Mouse (Mus musculus): ENCODE results near the gene Gm49721. TPM values are rescaled to one million over a fixed set of nuclear protein-coding genes. Genes with fewer than 3 reads are reported as not detected.
"Not testable (repeated sequence)": the region's sequence is repeated elsewhere in the genome, so short reads cannot be mapped to it uniquely, and the experiment has no call there.

The Gm49721 gene
- total and polyA plus RNA-seq, 3 experiments, result not detected

- dilution Hi-C loops (cut with MboI; ENCODE audit: extremely low pct_ligation_motif_present, extremely low pct_unique_long_range_greater_than_20kb, low sequenced_read_pairs); H3K27ac ChIP-seq (ENCODE audit: insufficient read depth, low read depth); H3K27me3 ChIP-seq (replicated peaks); H3K4me1 ChIP-seq (ENCODE audit: control insufficient read depth in 1 of 2, insufficient read depth in 2 of 2); H3K9me3 ChIP-seq (replicated peaks; ENCODE audit: low read length); H3K4me3 ChIP-seq (replicated peaks in 1 of 3; ENCODE audit: low read depth in 2 of 3, low read length in 2 of 3, poor library complexity in 1 of 3); DNase-seq (ENCODE audit: extremely low read depth); H3K79me2 ChIP-seq (replicated peaks; ENCODE audit: control insufficient read depth, extremely low read depth, insufficient read depth, poor library complexity, severe bottlenecking); in situ Hi-C loops (cut with MboI; ENCODE audit: low pct_ligation_motif_present, low pct_unique_long_range_greater_than_20kb, low sequenced_read_pairs); H3K4me2 ChIP-seq (ENCODE audit: insufficient read depth, low read depth, poor library complexity, severe bottlenecking); H3K9ac ChIP-seq (ENCODE audit: insufficient read depth, low read depth); H3K36me3 ChIP-seq (replicated peaks in 1 of 2; ENCODE audit: control insufficient read depth in 1 of 2, insufficient read depth in 1 of 2, low read length in 1 of 2): not testable (repeated sequence)
Observed at GRCm38 (mm10) chr17:7001790-7002585, 23.3 kb downstream of the Gm49721 start.

- H3K27me3 ChIP-seq (replicated peaks), result not testable (repeated sequence)
Observed at GRCm38 (mm10) chr17:7003392-7003791, 24.7 kb downstream of the Gm49721 start.

GRCm38 (mm10) chr17:7005646-7006045, 26.9 kb downstream of the Gm49721 start:
- H3K9me3 ChIP-seq (replicated peaks; ENCODE audit: low read length); H3K27me3 ChIP-seq (replicated peaks); H3K4me2 ChIP-seq (ENCODE audit: insufficient read depth, low read depth, poor library complexity, severe bottlenecking); dilution Hi-C loops (cut with MboI; ENCODE audit: extremely low pct_ligation_motif_present, extremely low pct_unique_long_range_greater_than_20kb, low sequenced_read_pairs); H3K4me3 ChIP-seq (replicated peaks in 1 of 3; ENCODE audit: low read depth in 2 of 3, low read length in 2 of 3, poor library complexity in 1 of 3); in situ Hi-C loops (cut with MboI; ENCODE audit: low pct_ligation_motif_present, low pct_unique_long_range_greater_than_20kb, low sequenced_read_pairs); DNase-seq (ENCODE audit: extremely low read depth); H3K9ac ChIP-seq (ENCODE audit: insufficient read depth, low read depth); H3K79me2 ChIP-seq (replicated peaks; ENCODE audit: control insufficient read depth, extremely low read depth, insufficient read depth, poor library complexity, severe bottlenecking); H3K4me1 ChIP-seq (ENCODE audit: control insufficient read depth in 1 of 2, insufficient read depth in 2 of 2); H3K36me3 ChIP-seq (replicated peaks in 1 of 2; ENCODE audit: control insufficient read depth in 1 of 2, insufficient read depth in 1 of 2, low read length in 1 of 2); H3K27ac ChIP-seq (ENCODE audit: insufficient read depth, low read depth): not testable (repeated sequence)

More at GRCm38 (mm10) chr17:7003392-7003791, 24.7 kb downstream of the Gm49721 start:
- DNase-seq (ENCODE audit: extremely low read depth); in situ Hi-C loops (cut with MboI; ENCODE audit: low pct_ligation_motif_present, low pct_unique_long_range_greater_than_20kb, low sequenced_read_pairs); H3K9me3 ChIP-seq (replicated peaks; ENCODE audit: low read length); dilution Hi-C loops (cut with MboI; ENCODE audit: extremely low pct_ligation_motif_present, extremely low pct_unique_long_range_greater_than_20kb, low sequenced_read_pairs); H3K4me1 ChIP-seq (ENCODE audit: control insufficient read depth in 1 of 2, insufficient read depth in 2 of 2); H3K4me2 ChIP-seq (ENCODE audit: insufficient read depth, low read depth, poor library complexity, severe bottlenecking); H3K9ac ChIP-seq (ENCODE audit: insufficient read depth, low read depth); H3K4me3 ChIP-seq (replicated peaks in 1 of 3; ENCODE audit: low read depth in 2 of 3, low read length in 2 of 3, poor library complexity in 1 of 3); H3K27ac ChIP-seq (ENCODE audit: insufficient read depth, low read depth); H3K36me3 ChIP-seq (replicated peaks in 1 of 2; ENCODE audit: control insufficient read depth in 1 of 2, insufficient read depth in 1 of 2, low read length in 1 of 2); H3K79me2 ChIP-seq (replicated peaks; ENCODE audit: control insufficient read depth, extremely low read depth, insufficient read depth, poor library complexity, severe bottlenecking): not testable (repeated sequence)

GRCm38 (mm10) chr17:7008885-7009284, 30.2 kb downstream of the Gm49721 start:
- H3K9me3 ChIP-seq (replicated peaks; ENCODE audit: low read length); H3K36me3 ChIP-seq (replicated peaks in 1 of 2; ENCODE audit: control insufficient read depth in 1 of 2, insufficient read depth in 1 of 2, low read length in 1 of 2); H3K4me1 ChIP-seq (ENCODE audit: control insufficient read depth in 1 of 2, insufficient read depth in 2 of 2); H3K4me3 ChIP-seq (replicated peaks in 1 of 3; ENCODE audit: low read depth in 2 of 3, low read length in 2 of 3, poor library complexity in 1 of 3); H3K27me3 ChIP-seq (replicated peaks); DNase-seq (ENCODE audit: extremely low read depth); H3K4me2 ChIP-seq (ENCODE audit: insufficient read depth, low read depth, poor library complexity, severe bottlenecking); in situ Hi-C loops (cut with MboI; ENCODE audit: low pct_ligation_motif_present, low pct_unique_long_range_greater_than_20kb, low sequenced_read_pairs); H3K27ac ChIP-seq (ENCODE audit: insufficient read depth, low read depth); dilution Hi-C loops (cut with MboI; ENCODE audit: extremely low pct_ligation_motif_present, extremely low pct_unique_long_range_greater_than_20kb, low sequenced_read_pairs); H3K9ac ChIP-seq (ENCODE audit: insufficient read depth, low read depth); H3K79me2 ChIP-seq (replicated peaks; ENCODE audit: control insufficient read depth, extremely low read depth, insufficient read depth, poor library complexity, severe bottlenecking): not testable (repeated sequence)

GRCm38 (mm10) chr17:7009440-7009839, 30.7 kb downstream of the Gm49721 start:
- H3K4me3 ChIP-seq (replicated peaks in 1 of 3; ENCODE audit: low read depth in 2 of 3, low read length in 2 of 3, poor library complexity in 1 of 3); H3K4me2 ChIP-seq (ENCODE audit: insufficient read depth, low read depth, poor library complexity, severe bottlenecking); H3K9me3 ChIP-seq (replicated peaks; ENCODE audit: low read length); H3K36me3 ChIP-seq (replicated peaks in 1 of 2; ENCODE audit: control insufficient read depth in 1 of 2, insufficient read depth in 1 of 2, low read length in 1 of 2); dilution Hi-C loops (cut with MboI; ENCODE audit: extremely low pct_ligation_motif_present, extremely low pct_unique_long_range_greater_than_20kb, low sequenced_read_pairs); H3K27ac ChIP-seq (ENCODE audit: insufficient read depth, low read depth); in situ Hi-C loops (cut with MboI; ENCODE audit: low pct_ligation_motif_present, low pct_unique_long_range_greater_than_20kb, low sequenced_read_pairs); H3K4me1 ChIP-seq (ENCODE audit: control insufficient read depth in 1 of 2, insufficient read depth in 2 of 2); DNase-seq (ENCODE audit: extremely low read depth); H3K9ac ChIP-seq (ENCODE audit: insufficient read depth, low read depth); H3K27me3 ChIP-seq (replicated peaks); H3K79me2 ChIP-seq (replicated peaks; ENCODE audit: control insufficient read depth, extremely low read depth, insufficient read depth, poor library complexity, severe bottlenecking): not testable (repeated sequence)

- H3K4me1 ChIP-seq (ENCODE audit: control insufficient read depth in 1 of 2, insufficient read depth in 2 of 2); in situ Hi-C loops (cut with MboI; ENCODE audit: low pct_ligation_motif_present, low pct_unique_long_range_greater_than_20kb, low sequenced_read_pairs); DNase-seq (ENCODE audit: extremely low read depth); H3K27me3 ChIP-seq (replicated peaks); H3K9ac ChIP-seq (ENCODE audit: insufficient read depth, low read depth); H3K27ac ChIP-seq (ENCODE audit: insufficient read depth, low read depth); H3K79me2 ChIP-seq (replicated peaks; ENCODE audit: control insufficient read depth, extremely low read depth, insufficient read depth, poor library complexity, severe bottlenecking); H3K9me3 ChIP-seq (replicated peaks; ENCODE audit: low read length); dilution Hi-C loops (cut with MboI; ENCODE audit: extremely low pct_ligation_motif_present, extremely low pct_unique_long_range_greater_than_20kb, low sequenced_read_pairs); H3K36me3 ChIP-seq (replicated peaks in 1 of 2; ENCODE audit: control insufficient read depth in 1 of 2, insufficient read depth in 1 of 2, low read length in 1 of 2); H3K4me2 ChIP-seq (ENCODE audit: insufficient read depth, low read depth, poor library complexity, severe bottlenecking); H3K4me3 ChIP-seq (replicated peaks in 1 of 3; ENCODE audit: low read depth in 2 of 3, low read length in 2 of 3, poor library complexity in 1 of 3): not testable (repeated sequence)
Observed at GRCm38 (mm10) chr17:7009901-7010300, 31.2 kb downstream of the Gm49721 start.

Data from CH12.LX (cell line).